Mouse (Mus musculus) MEL (cell line): ENCODE measurements around the gene Kcnb1. TPM values are rescaled to one million over a fixed set of nuclear protein-coding genes. Genes with fewer than 3 reads are reported as not detected.

Experiments
- DNase-seq: peaks from one replicate; pipeline ENCODE4 v3.0.0; 2011; ENCODE audit warnings: low read depth, low spot score
- H3K27ac ChIP-seq: 2 replicates; pipeline ENCODE4 v1.5.1; 2012; ENCODE audit warnings: low read depth, mild to moderate bottlenecking, control low read depth, low read length, moderate library complexity; ENCODE audit not compliant: control insufficient read depth
- H3K27me3 ChIP-seq, 2 experiments: fragments of 150-350 bp in 1 of 2; sonication (generic) in 1 of 2; 2 replicates each; pipeline ENCODE4 v1.6.1; 2012; ENCODE audit warnings: low read length in 2 of 2, mild to moderate bottlenecking in 2 of 2, improper control_type of control experiment in 1 of 2, moderate library complexity in 1 of 2; ENCODE audit not compliant: insufficient read depth in 2 of 2, control insufficient read depth in 1 of 2
- H3K36me3 ChIP-seq, 2 experiments: 2 replicates each; pipeline ENCODE4 v1.6.1; 2012 to 2014; ENCODE audit warnings: low read length in 2 of 2, improper control_type of control experiment in 1 of 2, inconsistent platforms in 1 of 2, mild to moderate bottlenecking in 1 of 2; ENCODE audit not compliant: insufficient read depth in 2 of 2, control insufficient read depth in 1 of 2
- H3K4me1 ChIP-seq, 2 experiments: fragments of 150-350 bp in 1 of 2; sonication (generic) in 1 of 2; 2 replicates each; pipeline ENCODE4 v1.6.1; 2012; ENCODE audit warnings: low read length in 2 of 2, improper control_type of control experiment in 1 of 2, mild to moderate bottlenecking in 1 of 2; ENCODE audit not compliant: insufficient read depth in 2 of 2, control insufficient read depth in 1 of 2
- H3K4me3 ChIP-seq, 2 experiments: fragments of 150-350 bp in 1 of 2; sonication (generic) in 1 of 2; 2 replicates each; pipeline ENCODE4 v1.5.1; 2012; ENCODE audit warnings: low read depth in 2 of 2, low read length in 2 of 2, mild to moderate bottlenecking in 2 of 2, moderate library complexity in 2 of 2, control low read depth in 1 of 2, improper control_type of control experiment in 1 of 2; ENCODE audit not compliant: control insufficient read depth in 1 of 2, insufficient read depth in 1 of 2
- H3K79me2 ChIP-seq: 2 replicates; pipeline ENCODE4 v1.6.1; 2012; ENCODE audit warnings: mild to moderate bottlenecking, low read length, moderate library complexity; ENCODE audit not compliant: control insufficient read depth, poor library complexity, insufficient read depth
- H3K9ac ChIP-seq: 2 replicates; pipeline ENCODE4 v1.6.1; 2012; ENCODE audit warnings: low read depth, mild to moderate bottlenecking, control low read depth, low read length, moderate library complexity; ENCODE audit not compliant: control insufficient read depth, poor library complexity, severe bottlenecking
- H3K9me3 ChIP-seq: fragments of 150-350 bp; sonication (generic); replicated peaks from 2 replicates; pipeline ENCODE4 v1.6.1; 2012; ENCODE audit warnings: mild to moderate bottlenecking, low read length, improper control_type of control experiment, moderate library complexity; ENCODE audit not compliant: insufficient read depth
- E2F4 ChIP-seq: IDR thresholded peaks from 2 replicates; pipeline ENCODE4 v1.6.1; 2011; ENCODE audit warnings: low read depth, low read length, improper control_type of control experiment, borderline replicate concordance
- EP300 ChIP-seq, 2 experiments: IDR thresholded peaks; 2 replicates each; pipeline ENCODE4 v1.6.1; 2011; ENCODE audit warnings: improper control_type of control experiment in 2 of 2, low read length in 2 of 2, low read depth in 1 of 2, mild to moderate bottlenecking in 1 of 2
- ETS1 ChIP-seq: IDR thresholded peaks from 2 replicates; pipeline ENCODE4 v1.6.1; 2012; ENCODE audit warnings: low read depth, mild to moderate bottlenecking, inconsistent platforms, low read length, improper control_type of control experiment, moderate library complexity
- HCFC1 ChIP-seq: IDR thresholded peaks from 2 replicates; pipeline ENCODE4 v1.6.1; 2012; ENCODE audit warnings: low read depth, mild to moderate bottlenecking, inconsistent platforms, low read length, improper control_type of control experiment, moderate library complexity
- JUND ChIP-seq: IDR thresholded peaks from 2 replicates; pipeline ENCODE4 v1.6.1; 2011; ENCODE audit warnings: low read depth, mild to moderate bottlenecking, improper control_type of control experiment, low read length
- MAFK ChIP-seq: IDR thresholded peaks from 2 replicates; pipeline ENCODE4 v1.6.1; 2011; ENCODE audit warnings: low read depth, mild to moderate bottlenecking, low read length, improper control_type of control experiment, borderline replicate concordance
- MAX ChIP-seq: IDR thresholded peaks from 2 replicates; pipeline ENCODE4 v1.6.1; 2011; ENCODE audit warnings: low read length, improper control_type of control experiment
- MAZ ChIP-seq: IDR thresholded peaks from 2 replicates; pipeline ENCODE4 v1.6.1; 2012; ENCODE audit warnings: low read depth, mild to moderate bottlenecking, inconsistent platforms, low read length, improper control_type of control experiment
- MYC ChIP-seq: IDR thresholded peaks from 2 replicates; pipeline ENCODE4 v1.6.1; 2011; ENCODE audit warnings: low read depth, mild to moderate bottlenecking, low read length, improper control_type of control experiment, moderate library complexity
- POLR2A ChIP-seq, 2 experiments: IDR thresholded peaks; 2 replicates each; pipeline ENCODE4 v1.6.1; 2011 to 2012; ENCODE audit warnings: low read length in 2 of 2, mild to moderate bottlenecking in 2 of 2, control low read depth in 1 of 2, improper control_type of control experiment in 1 of 2, low read depth in 1 of 2, moderate library complexity in 1 of 2; ENCODE audit not compliant: control insufficient read depth in 1 of 2, insufficient read depth in 1 of 2, poor library complexity in 1 of 2
- POLR2AphosphoS2 ChIP-seq: IDR thresholded peaks from 2 replicates; pipeline ENCODE4 v1.6.1; 2011; ENCODE audit warnings: low read length, improper control_type of control experiment
- RCOR1 ChIP-seq: IDR thresholded peaks from 2 replicates; pipeline ENCODE4 v1.6.1; 2012; ENCODE audit warnings: low read depth, mild to moderate bottlenecking, inconsistent platforms, low read length, improper control_type of control experiment
- SIN3A ChIP-seq: IDR thresholded peaks from 2 replicates; pipeline ENCODE4 v1.6.1; 2012; ENCODE audit warnings: low read length, improper control_type of control experiment, inconsistent platforms
- TBP ChIP-seq: IDR thresholded peaks from 2 replicates; pipeline ENCODE4 v1.8.0; 2011; ENCODE audit warnings: low read depth, low read length, improper control_type of control experiment
- TCF12 ChIP-seq: IDR thresholded peaks from 2 replicates; pipeline ENCODE4 v1.6.1; 2014; ENCODE audit warnings: low read depth, mild to moderate bottlenecking, inconsistent platforms, low read length, improper control_type of control experiment, moderate library complexity
- USF1 ChIP-seq: IDR thresholded peaks from 2 replicates; pipeline ENCODE4 v1.6.1; 2014; ENCODE audit warnings: low read depth, mild to moderate bottlenecking, inconsistent platforms, low read length, improper control_type of control experiment, moderate library complexity
- USF2 ChIP-seq, 2 experiments: IDR thresholded peaks; 2 replicates each; pipeline ENCODE4 v1.6.1; 2011 to 2012; ENCODE audit warnings: improper control_type of control experiment in 2 of 2, low read length in 2 of 2, borderline replicate concordance in 1 of 2, inconsistent platforms in 1 of 2, low read depth in 1 of 2, mild to moderate bottlenecking in 1 of 2; ENCODE audit not compliant: insufficient read depth in 1 of 2
- ZC3H11A ChIP-seq: IDR thresholded peaks from 2 replicates; pipeline ENCODE4 v1.6.1; 2012; ENCODE audit warnings: low read depth, mild to moderate bottlenecking, inconsistent platforms, low read length, improper control_type of control experiment
- polyA plus RNA-seq, 2 experiments: library from polyadenylated mRNA; stranded (reverse) in 1 of 2; unstranded in 1 of 2; fragments of >175 nt in 1 of 2; fragments of >200 nt in 1 of 2; gene quantifications; 2 replicates each; pipeline versions ENCODE4 v1.2.1 to v1.2.4; 2012; ENCODE audit warnings: low replicate concordance in 2 of 2, low read depth in 1 of 2; ENCODE audit not compliant: insufficient read length in 2 of 2, insufficient read depth in 1 of 2, missing spikeins in 1 of 2
- total RNA-seq: library from RNA; depleted of rRNA; stranded (reverse); fragments of 300-350 nt; gene quantifications from 2 replicates; pipeline ENCODE4 v1.2.3, GENCODE M21; 2012

Kcnb1 gene
- total and polyA plus RNA-seq, 3 experiments: 0.39 to 3.6 TPM; not detected in 1

DNA sequence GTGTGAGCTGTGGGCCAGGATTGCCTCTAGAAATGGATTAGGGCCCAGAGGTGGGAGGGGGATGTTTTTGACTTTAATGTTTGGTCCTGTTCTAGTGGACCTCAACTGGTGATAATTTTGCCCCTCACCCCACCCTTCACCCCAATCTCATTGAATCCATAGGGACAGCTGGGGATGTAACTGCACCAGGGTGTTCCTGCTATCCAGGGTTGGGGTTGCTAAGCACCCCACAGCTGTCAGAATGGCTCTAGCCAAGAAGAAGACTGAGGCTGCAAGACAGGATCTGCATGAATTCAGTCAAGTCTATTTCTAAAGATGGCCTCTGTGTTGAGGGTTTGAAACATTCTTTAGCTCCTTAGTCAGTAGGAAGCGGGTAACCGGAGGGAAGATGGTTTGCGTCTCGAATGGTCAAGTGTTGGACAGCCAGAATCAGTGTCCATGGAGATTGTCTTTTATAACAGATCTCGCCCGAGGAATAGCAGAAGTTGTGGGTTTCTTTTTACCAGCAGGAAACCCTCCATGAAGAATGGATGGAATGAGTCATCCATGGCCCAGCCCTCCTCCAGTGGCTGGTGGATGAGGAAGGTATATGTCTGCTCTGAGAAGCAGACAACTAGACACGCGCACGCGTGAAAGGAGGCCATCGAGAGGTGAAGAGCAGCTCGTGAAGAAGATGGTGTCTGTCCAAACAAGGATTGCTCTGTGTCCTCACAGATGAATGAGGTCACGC, 96.6 kb downstream of the Kcnb1 start (continued):
- TF ChIP-seq RCOR1: peak; percentile 36; the same call in 1 of the 2 replicates
- TF ChIP-seq ETS1: 0 out of 2 replicates have a peak, but pooled peaks have one; percentile 12
- 0 out of 2 replicates have a peak, but pooled peaks have one; percentile 47 for TF ChIP-seq MYC
- TF ChIP-seq EP300 (IDR thresholded peaks at IDR 0.05; ENCODE audit: low read depth in 1 of 2, low read length in 2 of 2): peak; percentile 35 to 36; a peak in 2 of 4 replicates
- no peak for TF ChIP-seq ZC3H11A
- no peak for TF ChIP-seq USF1
- TF ChIP-seq TCF12: no peak
- TF ChIP-seq TBP: no peak
- no peak for TF ChIP-seq HCFC1
- no peak for TF ChIP-seq POLR2A (IDR thresholded peaks at IDR 0.05; ENCODE audit: control insufficient read depth in 1 of 2, insufficient read depth in 1 of 2, low read depth in 1 of 2, low read length in 2 of 2, poor library complexity in 1 of 2)
- no peak for TF ChIP-seq USF2 (IDR thresholded peaks at IDR 0.05; ENCODE audit: borderline replicate concordance in 1 of 2, insufficient read depth in 1 of 2, low read depth in 1 of 2, low read length in 2 of 2)
- no peak for TF ChIP-seq E2F4
- no peak for TF ChIP-seq MAZ
- TF ChIP-seq SIN3A: no peak
- no peak for TF ChIP-seq MAFK

DNA sequence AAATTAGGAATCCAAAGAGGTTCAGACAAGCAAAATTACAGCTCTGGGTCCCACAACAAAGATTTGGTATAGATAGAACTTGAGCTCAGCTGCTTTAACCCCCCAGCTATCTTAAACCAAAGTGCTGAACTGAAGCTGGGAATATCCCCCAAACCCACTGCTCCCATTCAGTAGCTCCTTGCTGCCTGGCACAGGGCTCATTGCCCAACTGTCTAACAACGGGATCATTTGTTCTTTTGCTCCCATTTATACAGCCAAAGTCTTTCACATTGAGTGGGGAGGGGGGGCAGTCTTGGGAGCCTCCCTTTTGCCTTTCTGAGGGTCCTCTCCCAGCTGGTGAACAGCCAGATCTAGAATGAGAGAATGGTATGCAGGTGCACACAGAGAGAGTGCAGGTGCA, 99.7 kb downstream of the Kcnb1 start:
- Histone ChIP-seq H3K79me2 (no peaks in the 10 kb centered on the region), H3K27ac (no peak overlapping the region), H3K4me3 (no peak overlapping the region), H3K9ac (no peak overlapping the region), H3K27me3 (0 out of 4 replicates have a peak, but pooled peaks cover 0 to 1% of the 10 kb centered on the region in 2 experiments), H3K9me3 (no peaks in the 10 kb centered on the region), H3K36me3 (0 out of 4 replicates have a peak, but pooled peaks cover 0 to 2% of the 10 kb centered on the region in 2 experiments), H3K4me1 (peaks cover 0 to 5% of the 10 kb centered on the region in 2 experiments; a peak in 1 of 4 replicates)
- TF ChIP-seq MAX (no peak), MAFK (no peak)
- no peak for DNase-seq

DNA sequence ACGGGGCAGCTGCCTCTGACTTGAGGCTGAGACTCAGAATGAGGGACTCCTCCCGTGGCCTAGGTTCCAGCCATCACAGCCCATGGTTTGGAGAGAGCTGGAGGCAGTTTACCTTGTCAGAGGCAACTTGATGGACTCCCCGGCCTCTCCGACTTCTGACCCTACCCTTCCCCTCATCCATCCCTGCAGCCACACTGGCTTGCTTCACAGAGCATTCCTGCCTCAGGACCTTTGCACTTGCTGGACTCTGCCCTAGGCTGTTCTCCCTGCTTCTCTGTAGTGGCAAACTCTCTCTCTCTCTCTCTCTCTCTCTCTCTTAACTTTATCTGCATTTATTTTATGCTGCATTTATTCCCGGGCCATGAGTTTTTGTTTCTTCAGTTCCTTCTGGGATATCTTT, 103.1 kb downstream of the Kcnb1 start:
- TF ChIP-seq JUND: no peak
- TF ChIP-seq POLR2AphosphoS2: no peak
- TF ChIP-seq, all 39 proteins: peak for 0
- H3K9me3 ChIP-seq: no peaks in the 10 kb centered on the region
- 0 out of 4 replicates have a peak, but pooled peaks cover 0 to 4% of the 10 kb centered on the region in 2 experiments for H3K27me3 ChIP-seq
- no peak overlapping the region for H3K27ac ChIP-seq
- H3K4me1 ChIP-seq: no peaks in the 10 kb centered on the region
- no peaks in the 10 kb centered on the region for H3K36me3 ChIP-seq
- no peak for DNase-seq
- H3K4me3 ChIP-seq: no peak overlapping the region
- no peaks in the 10 kb centered on the region for H3K79me2 ChIP-seq
- no peak overlapping the region for H3K9ac ChIP-seq
